8 mouse cellular contexts compared by ENCODE assay signal in the genomic region with DNA sequence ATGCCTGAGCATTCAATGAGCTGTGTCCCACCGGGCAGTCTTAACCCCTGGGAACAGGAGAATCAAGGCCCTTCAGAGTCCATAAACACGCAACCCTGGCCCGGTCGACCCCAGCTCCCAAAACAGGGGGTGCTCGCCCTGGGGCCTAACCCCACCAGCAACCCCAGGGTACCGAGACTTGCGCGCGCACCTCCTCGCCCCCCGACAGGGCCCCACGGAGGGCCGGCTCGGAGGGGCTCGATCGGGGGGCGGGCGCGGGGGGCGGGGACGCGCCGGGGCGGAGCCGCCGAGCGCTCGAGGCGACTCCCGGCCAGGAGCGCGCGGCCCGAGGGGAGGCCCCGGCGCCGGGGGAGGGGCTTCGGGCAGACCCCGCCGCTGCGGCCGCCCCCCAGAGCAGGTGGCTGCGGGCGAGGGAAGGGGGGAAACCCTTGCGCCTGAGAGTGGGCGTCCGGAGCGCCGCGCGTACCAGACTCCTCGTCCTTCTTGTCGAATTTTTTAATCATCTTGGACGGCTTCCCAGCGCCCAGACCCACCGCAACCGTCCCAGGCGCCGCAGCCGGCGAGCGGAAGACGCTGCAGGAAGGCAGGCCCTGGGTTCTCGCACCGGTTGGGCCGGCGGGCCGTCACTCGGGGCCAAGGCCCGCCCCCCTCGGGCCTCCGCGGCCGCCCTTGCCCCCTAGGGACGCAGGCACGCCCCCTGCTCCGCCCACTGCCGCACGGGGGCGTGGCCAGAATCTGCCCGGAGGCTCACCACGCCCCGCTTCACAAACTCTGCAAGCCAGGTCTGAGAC. TPM values are rescaled to one million over a fixed set of nuclear protein-coding genes. Genes with fewer than 3 reads are reported as not detected.
DNase-seq lines count a peak whose midpoint lies in the region; ATAC-seq and TF ChIP-seq lines count a peak whose summit lies in the region.

A gene (minus strand): TSS at position 600 of the 791 bp plus-strand sequence.

- under 1% methylated on average over 83 of the region's 83 CpGs for WGBS in bone marrow, adult 2 months
- under 1% methylated on average over 78 of the region's 83 CpGs for WGBS in embryonic facial prominence, embryonic 15.5 days
- WGBS in kidney, embryonic 14.5 days, result under 1% methylated on average over 58 of the region's 83 CpGs
- under 1% methylated on average over 53 of the region's 83 CpGs for WGBS in limb, embryonic 15.5 days

- TF ChIP-seq CTCF in bone marrow, adult 2 months (IDR thresholded peaks at IDR 0.05; ENCODE audit: control insufficient read depth, insufficient read depth, low read length), result no peak

- H3K4me2 ChIP-seq in embryonic facial prominence, embryonic 15.5 days (replicated peaks), result peak within 1 kb of the TSS; percentile 57
- peak within 1 kb of the TSS; percentile 58 for H3K4me2 ChIP-seq in kidney, embryonic 14.5 days (replicated peaks; ENCODE audit: low read depth, low read length)
- peak within 1 kb of the TSS; percentile 64 for H3K4me2 ChIP-seq in limb, embryonic 15.5 days

- no peaks in the 10 kb centered on the region for H3K36me3 ChIP-seq in embryonic facial prominence, embryonic 15.5 days
- H3K36me3 ChIP-seq in kidney, embryonic 14.5 days (ENCODE audit: control insufficient read depth, insufficient read depth, low read length), result no peaks in the 10 kb centered on the region; the same call in 1 of the 2 replicates
- H3K36me3 ChIP-seq in limb, embryonic 15.5 days, result no peaks in the 10 kb centered on the region

- TF ChIP-seq POLR2A in bone marrow, adult 2 months (IDR thresholded peaks at IDR 0.05; ENCODE audit: borderline replicate concordance, control insufficient read depth, low read depth, low read length), result peak; percentile 73; the same call in 1 of the 2 replicates

- peak within 1 kb of the TSS; percentile 79 for H3K9ac ChIP-seq in embryonic facial prominence, embryonic 15.5 days
- H3K9ac ChIP-seq in kidney, embryonic 14.5 days (ENCODE audit: low read depth, low read length), result peak within 1 kb of the TSS; percentile 74
- peak within 1 kb of the TSS; percentile 55 for H3K9ac ChIP-seq in limb, embryonic 15.5 days

- H3K4me3 ChIP-seq in bone marrow, adult 2 months (replicated peaks; ENCODE audit: control insufficient read depth, low read depth, low read length), result peak within 1 kb of the TSS; percentile 88
- H3K4me3 ChIP-seq in embryonic facial prominence, embryonic 15.5 days (replicated peaks), result peak within 1 kb of the TSS; percentile 79
- H3K4me3 ChIP-seq in kidney, embryonic 14.5 days (ENCODE audit: low read length), result peak within 1 kb of the TSS; percentile 69
- H3K4me3 ChIP-seq in limb, embryonic 15.5 days, result peak within 1 kb of the TSS; percentile 67

- peak; percentile 93 for DNase-seq in 416B (ENCODE audit: low read depth)
- DNase-seq in heart, adult 9 months (ENCODE audit: low spot score in 2 of 2), result peak; percentile 93 to 95
- peak; percentile 85 to 91 for DNase-seq in monocyte, adult 2 months (ENCODE audit: low read depth in 1 of 2, low spot score in 2 of 2)
- DNase-seq in spleen, postnatal 36 days (ENCODE audit: low spot score in 2 of 2), result peak; percentile 95 to 96

- H3K27ac ChIP-seq in bone marrow, adult 2 months (ENCODE audit: control insufficient read depth, insufficient read depth, low read depth, low read length, poor library complexity), result peak within 1 kb of the TSS; percentile 88
- peak within 1 kb of the TSS; percentile 99 for H3K27ac ChIP-seq in embryonic facial prominence, embryonic 15.5 days (replicated peaks)
- peak within 1 kb of the TSS; percentile 97 for H3K27ac ChIP-seq in kidney, embryonic 14.5 days (ENCODE audit: low read depth, low read length)
- peak within 1 kb of the TSS; percentile 97 for H3K27ac ChIP-seq in limb, embryonic 15.5 days

- H3K4me1 ChIP-seq in bone marrow, adult 2 months (ENCODE audit: control insufficient read depth, insufficient read depth, low read length), result peaks cover 3% of the 10 kb centered on the region; the same call in 1 of the 2 replicates
- H3K4me1 ChIP-seq in embryonic facial prominence, embryonic 15.5 days, result peaks cover 9% of the 10 kb centered on the region
- no peaks in the 10 kb centered on the region; the same call in 1 of the 2 replicates for H3K4me1 ChIP-seq in kidney, embryonic 14.5 days (ENCODE audit: control insufficient read depth, insufficient read depth, low read length)
- H3K4me1 ChIP-seq in limb, embryonic 15.5 days, result peaks cover 18% of the 10 kb centered on the region; the same call in 1 of the 2 replicates

- H3K9me3 ChIP-seq in embryonic facial prominence, embryonic 15.5 days (replicated peaks), result no peaks in the 10 kb centered on the region
- H3K9me3 ChIP-seq in kidney, embryonic 14.5 days (ENCODE audit: control insufficient read depth, low read length), result no peaks in the 10 kb centered on the region
- no peaks in the 10 kb centered on the region for H3K9me3 ChIP-seq in limb, embryonic 15.5 days

- no peaks in the 10 kb centered on the region for H3K27me3 ChIP-seq in embryonic facial prominence, embryonic 15.5 days
- no peaks in the 10 kb centered on the region for H3K27me3 ChIP-seq in kidney, embryonic 14.5 days (ENCODE audit: control insufficient read depth, insufficient read depth, low read length)
- no peaks in the 10 kb centered on the region for H3K27me3 ChIP-seq in limb, embryonic 15.5 days

- ATAC-seq in embryonic facial prominence, embryonic 15.5 days (ENCODE audit: insufficient number of reproducible peaks, low FRiP score, low TSS enrichment, low read depth), result peak; percentile 98
- peak; percentile 99 for ATAC-seq in kidney, embryonic 14.5 days (ENCODE audit: low FRiP score, low TSS enrichment)
- peak; percentile 97 for ATAC-seq in limb, embryonic 15.5 days (ENCODE audit: insufficient number of reproducible peaks, low FRiP score, low TSS enrichment, low read depth)

RNA-seq across cellular contexts. Expression of the gene that starts here (rescaled TPM):
- polyA plus RNA-seq in bone marrow, adult 2 months (2011; ENCODE audit: insufficient read depth, insufficient read length, low replicate concordance, missing spikeins), result 7.1 and 12.4 TPM in 2 replicates
- polyA plus RNA-seq in embryonic facial prominence, embryonic 15.5 days (2015; fragmentation: Nextera tagmentation; extraction: Ambion mirVana), result 23.9 and 26.6 TPM in 2 replicates
- 30.1 and 32.3 TPM in 2 replicates for polyA plus RNA-seq in kidney, embryonic 14.5 days (2014; fragmentation: Nextera tagmentation; extraction: Ambion mirVana)
- polyA plus RNA-seq in limb, embryonic 15.5 days (2015; fragmentation: Nextera tagmentation; extraction: Ambion mirVana), result 26.0 and 29.8 TPM in 2 replicates

Comparison
In these comparisons a context has a peak if more than half of its experiments do, and no peak if none do; other contexts are left out.
1. Peak in every context shown above with its lines: DNase-seq, ATAC-seq, H3K4me3 ChIP-seq and H3K27ac ChIP-seq.